Mouse (Mus musculus) heart, adult 2 months (tissue): Measurements from ENCODE around the gene Ncl. TPM values are rescaled to one million over a fixed set of nuclear protein-coding genes. Genes with fewer than 3 reads are reported as not detected.

Source experiments
- DNase-seq, 2 experiments: peaks; one replicate each; pipeline ENCODE4 v3.0.0; 2021
- H3K27ac ChIP-seq: fragments of 200-600 bp; 2 replicates; pipeline ENCODE4 v1.8.1; 2022
- H3K27me3 ChIP-seq: fragments of 200-500 bp; 2 replicates; pipeline ENCODE4 v1.6.1; 2012; ENCODE audit warnings: mild to moderate bottlenecking, low read length, inconsistent platforms, mixed read lengths; ENCODE audit not compliant: control insufficient read depth, insufficient read depth
- H3K36me3 ChIP-seq: fragments of 200-500 bp; 2 replicates; pipeline ENCODE4 v1.6.1; 2012; ENCODE audit warnings: low read length, inconsistent platforms; ENCODE audit not compliant: control insufficient read depth, insufficient read depth
- H3K4me1 ChIP-seq: fragments of 200-500 bp; 2 replicates; pipeline ENCODE4 v1.6.1; 2011; ENCODE audit warnings: low read length; ENCODE audit not compliant: control insufficient read depth, insufficient read depth
- H3K4me3 ChIP-seq: fragments of 200-600 bp; 2 replicates; pipeline ENCODE4 v1.8.1; 2022
- H3K79me2 ChIP-seq: fragments of 200-500 bp; replicated peaks from 2 replicates; pipeline ENCODE4 v1.6.1; 2012; ENCODE audit warnings: mild to moderate bottlenecking, inconsistent platforms, low read length, moderate library complexity, mixed read lengths; ENCODE audit not compliant: control insufficient read depth, insufficient read depth
- H3K9ac ChIP-seq: fragments of 200-500 bp; 2 replicates; pipeline ENCODE4 v1.6.1; 2012; ENCODE audit warnings: low read depth, mild to moderate bottlenecking, control low read depth, inconsistent platforms, low read length, mixed read lengths
- CTCF ChIP-seq: fragments of 200-600 bp; IDR thresholded peaks from 2 replicates; pipeline ENCODE4 v1.8.1; 2022; ENCODE audit warnings: antibody characterized with exemption, mild to moderate bottlenecking, moderate library complexity
- EP300 ChIP-seq: fragments of 200-500 bp; IDR thresholded peaks from 2 replicates; pipeline ENCODE4 v1.6.1; 2011; ENCODE audit warnings: low read depth, low read length, control low read depth; ENCODE audit not compliant: insufficient read depth
- POLR2A ChIP-seq: fragments of 200-500 bp; IDR thresholded peaks from 2 replicates; pipeline ENCODE4 v1.6.1; 2011; ENCODE audit warnings: mild to moderate bottlenecking, low read depth, low read length, control low read depth; ENCODE audit not compliant: insufficient read depth
- WGBS: fragments of 180-500 bp; shearing (Covaris S2); methylation state at CpG from one replicate; pipeline ENCODE4 v1.1.7; 2018; 5-methylcytosine and 5-hydroxymethylcytosine counted together
- intact Hi-C: fragments of 180-260 bp; cut with DNase I; formaldehyde crosslinking; loops from one replicate; pipeline ENCODE4 v1.15.1; 2025
- polyA plus RNA-seq: library from polyadenylated mRNA; depleted of rRNA; stranded (reverse); fragments of >200 nt; gene quantifications from 2 replicates; pipeline ENCODE4 v1.2.3, GENCODE M21; 2012
- total RNA-seq, 2 experiments: library from RNA; stranded (reverse); gene quantifications; 2 replicates each; pipeline ENCODE4 v1.2.3; 2021

Gene Ncl
- total and polyA plus RNA-seq, 3 experiments: 7.2 to 120 (median 95.9) TPM

DNA sequence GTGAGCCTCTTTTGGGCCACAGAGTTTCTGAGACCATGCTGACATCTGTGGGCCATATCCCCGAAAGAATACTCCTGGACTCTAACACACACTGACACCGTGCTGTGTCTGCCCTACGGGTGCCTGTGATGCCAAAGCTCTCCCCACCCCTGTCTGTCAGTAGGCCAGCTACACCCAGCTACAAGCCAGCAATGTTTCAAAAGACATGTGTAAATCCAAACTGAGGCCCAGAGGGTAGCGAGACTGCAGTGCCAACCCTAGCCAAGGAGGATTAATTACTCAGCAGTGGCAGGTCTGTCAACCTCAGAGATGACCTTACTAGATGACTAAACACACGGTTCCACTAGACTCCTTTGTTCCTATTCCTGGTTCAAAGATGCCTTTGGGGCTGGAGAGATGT lies 17.2 kb upstream of the Ncl start:
- no peaks in the 10 kb centered on the region for H3K27me3 ChIP-seq
- DNase-seq: no peak
- no peaks in the 10 kb centered on the region for H3K36me3 ChIP-seq
- no peak overlapping the region for H3K4me3 ChIP-seq
- intact Hi-C loops: no loop called here
- H3K79me2 ChIP-seq: no peaks in the 10 kb centered on the region
- peaks cover 6% of the 10 kb centered on the region for H3K4me1 ChIP-seq
- TF ChIP-seq CTCF (no peak), EP300 (no peak)
- H3K27ac ChIP-seq: no peak overlapping the region
- H3K9ac ChIP-seq: no peak overlapping the region
- WGBS: 69% methylated on average over 5 of the region's 5 CpGs

DNA sequence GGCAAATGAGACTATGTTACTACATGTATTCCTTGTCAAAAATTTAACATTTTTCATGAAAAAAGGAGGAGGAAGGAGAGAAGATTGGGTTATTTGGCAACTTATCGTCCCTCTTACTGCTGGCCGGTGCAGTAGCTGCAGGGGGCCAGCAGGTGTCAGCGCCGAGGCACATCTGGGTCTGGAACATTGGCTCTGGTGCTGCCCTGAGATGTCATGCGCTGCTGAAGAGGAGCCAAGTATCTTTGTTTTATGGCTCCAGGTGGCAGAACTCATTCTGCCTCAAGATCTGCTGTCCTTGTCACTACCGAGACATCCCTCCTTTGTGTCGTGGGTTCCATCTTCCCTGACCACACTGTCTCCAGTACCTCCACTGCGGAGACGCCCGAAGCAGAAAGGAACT lies 12.8 kb upstream of the Ncl start:
- intact Hi-C loops: loop anchor here (2.0 kb wide), 1 partner anchor 59 kb away; no protein-coding TSS in a partner anchor
- Histone ChIP-seq H3K4me3 (no peak overlapping the region), H3K9ac (no peak overlapping the region), H3K27ac (no peak overlapping the region), H3K27me3 (no peaks in the 10 kb centered on the region), H3K4me1 (peaks cover under 1% of the 10 kb centered on the region; the same call in 1 of the 2 replicates), H3K79me2 (no peaks in the 10 kb centered on the region), H3K36me3 (no peaks in the 10 kb centered on the region)
- TF ChIP-seq EP300 (no peak), POLR2A (no peak; the same call in 1 of the 2 replicates), CTCF (peak; percentile 95)
- peak; percentile 58 to 59 for DNase-seq
- 38% methylated on average over 10 of the region's 10 CpGs for WGBS

DNA sequence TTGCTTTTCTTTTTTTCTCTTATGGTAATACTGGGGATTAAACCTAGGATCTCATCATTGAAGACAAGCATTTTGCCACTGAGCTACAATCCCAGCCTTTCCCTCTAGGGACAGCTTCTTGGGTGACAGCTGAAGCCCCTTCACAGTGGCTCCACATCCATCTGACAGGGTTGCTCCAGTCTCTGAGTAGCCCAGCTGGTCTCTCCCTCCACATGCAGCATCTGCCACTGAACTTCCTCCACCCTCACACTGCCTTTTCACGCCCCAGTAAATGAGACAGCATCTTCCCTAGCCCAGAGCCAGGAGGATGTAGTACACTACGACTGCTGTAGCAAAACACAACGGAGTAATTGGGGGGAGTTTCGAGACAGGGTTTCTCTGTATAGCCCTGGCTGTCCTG lies 8.9 kb upstream of the Ncl start:
- no peak for TF ChIP-seq EP300
- no peak for TF ChIP-seq POLR2A
- no peak for TF ChIP-seq CTCF

DNA sequence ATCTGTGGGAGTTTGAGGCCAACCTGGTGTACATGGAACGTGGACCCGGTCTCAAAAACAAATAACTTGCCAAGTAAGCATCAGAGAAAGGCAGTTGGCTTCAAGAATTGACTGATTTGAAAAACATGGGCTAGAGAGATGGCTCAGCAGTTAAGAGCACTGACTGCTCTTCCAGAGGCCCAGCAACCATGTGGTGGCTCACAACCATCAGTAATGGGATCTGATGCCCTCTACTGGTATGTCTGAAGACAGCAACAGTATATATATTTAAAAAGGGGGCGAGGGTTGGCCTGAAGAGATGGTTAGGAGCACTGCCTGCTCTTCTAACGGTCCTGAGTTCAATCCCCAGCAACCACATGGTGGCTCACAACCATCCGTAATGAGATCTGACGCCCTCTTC lies 4.5 kb upstream of the Ncl start:
- intact Hi-C loops: loop anchor here (5.0 kb wide), 1 partner anchor 144 kb away; no protein-coding TSS in a partner anchor
- Histone ChIP-seq H3K79me2 (no peaks in the 10 kb centered on the region), H3K27me3 (no peaks in the 10 kb centered on the region), H3K9ac (no peak overlapping the region), H3K27ac (no peak overlapping the region), H3K4me1 (peaks cover 2% of the 10 kb centered on the region), H3K36me3 (no peaks in the 10 kb centered on the region), H3K4me3 (no peak overlapping the region)
- DNase-seq: no peak
- TF ChIP-seq EP300 (no peak), POLR2A (no peak), CTCF (peak; percentile 59)
- WGBS: 35% methylated on average over 6 of the region's 6 CpGs

More for the DNA sequence above, 8.9 kb upstream of the Ncl start:
- DNase-seq: no peak
- no peaks in the 10 kb centered on the region for H3K27me3 ChIP-seq
- no peak overlapping the region for H3K4me3 ChIP-seq
- 69% methylated on average over 4 of the region's 4 CpGs for WGBS
- intact Hi-C loops: no loop called here
- H3K36me3 ChIP-seq: no peaks in the 10 kb centered on the region
- H3K27ac ChIP-seq: no peak overlapping the region
- H3K4me1 ChIP-seq: no peaks in the 10 kb centered on the region
- no peak overlapping the region for H3K9ac ChIP-seq
- no peaks in the 10 kb centered on the region for H3K79me2 ChIP-seq

DNA sequence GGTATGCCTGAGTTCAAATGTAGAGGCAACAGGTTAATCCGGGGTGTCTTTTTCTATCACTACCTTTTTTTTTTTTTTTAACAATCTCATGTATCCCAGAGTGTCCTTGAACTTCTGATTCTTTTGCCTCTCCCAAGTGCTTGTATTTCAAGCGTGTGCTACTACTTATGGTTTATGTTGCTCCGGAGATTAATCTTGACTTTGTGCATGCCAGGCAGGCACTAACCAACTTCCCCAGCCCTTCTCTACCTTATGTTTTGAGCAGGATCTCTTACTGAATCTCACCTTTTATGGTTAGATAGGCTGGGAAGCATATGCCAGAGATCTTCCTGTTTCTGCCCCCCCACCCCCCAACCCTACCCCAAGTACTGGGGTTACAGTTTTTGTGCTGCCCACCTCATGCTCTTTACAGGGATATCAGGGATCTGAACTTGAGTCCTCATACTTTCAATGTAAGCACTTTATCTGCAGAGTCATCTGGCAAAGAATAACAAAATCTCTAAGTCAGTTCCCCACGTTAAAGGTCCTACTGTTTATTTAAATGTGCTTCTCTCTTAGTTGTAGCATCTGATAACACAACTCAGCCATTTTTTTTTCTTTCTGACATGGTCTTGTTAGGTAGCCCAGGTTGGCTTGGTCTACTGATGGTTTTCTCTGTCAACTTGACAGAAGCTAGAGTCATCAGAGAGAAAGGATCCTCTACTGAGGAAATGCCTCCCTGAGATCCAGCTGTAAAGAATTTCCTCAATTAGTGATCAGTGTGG lies 2.8 kb upstream of the Ncl start:
- Histone ChIP-seq H3K27me3 (no peaks in the 10 kb centered on the region), H3K36me3 (peaks cover 6% of the 10 kb centered on the region), H3K79me2 (no peaks in the 10 kb centered on the region), H3K9ac (no peak overlapping the region), H3K4me3 (no peak overlapping the region), H3K27ac (no peak overlapping the region), H3K4me1 (peaks cover 4% of the 10 kb centered on the region)
- WGBS: 84% methylated on average over 4 of the region's 4 CpGs
- intact Hi-C loops: loop anchor here (5.0 kb wide), 1 partner anchor 145 kb away; no protein-coding TSS in a partner anchor
- no peak for DNase-seq
- TF ChIP-seq POLR2A (no peak), EP300 (no peak), CTCF (no peak)

DNA sequence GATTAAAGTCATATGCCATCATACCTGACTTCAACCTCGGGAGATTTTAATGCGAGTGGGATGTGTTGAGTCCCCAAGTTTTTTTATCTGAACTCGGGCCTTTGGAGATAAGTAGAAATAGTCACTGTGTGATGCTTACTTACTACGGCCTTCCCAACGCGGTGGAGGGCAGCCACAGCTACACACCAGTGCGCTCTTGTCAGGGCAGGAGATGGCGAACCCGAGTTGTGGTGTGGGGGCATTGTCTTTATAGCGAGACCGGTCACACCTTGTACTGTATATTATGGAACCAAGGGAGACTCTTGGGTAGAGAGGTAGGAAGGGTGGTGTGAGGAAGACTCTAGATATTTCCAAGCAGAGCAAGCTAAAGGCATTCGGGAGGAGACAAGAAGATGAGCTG lies 1.2 kb upstream of the Ncl start:
- no peaks in the 10 kb centered on the region for H3K27me3 ChIP-seq
- TF ChIP-seq CTCF (no peak), EP300 (no peak), POLR2A (no peak)
- H3K27ac ChIP-seq: no peak overlapping the region
- intact Hi-C loops: loop anchor here (5.0 kb wide), 1 partner anchor 147 kb away; no protein-coding TSS in a partner anchor
- no peak for DNase-seq
- H3K4me3 ChIP-seq: peak overlapping the region; percentile 76; the same call in 1 of the 2 replicates
- peaks cover 14% of the 10 kb centered on the region for H3K36me3 ChIP-seq
- no peaks in the 10 kb centered on the region for H3K79me2 ChIP-seq
- peaks cover 4% of the 10 kb centered on the region for H3K4me1 ChIP-seq
- 23% methylated on average over 12 of the region's 12 CpGs for WGBS
- H3K9ac ChIP-seq: no peak overlapping the region; the same call in 1 of the 2 replicates
